Mouse (Mus musculus) lung, postnatal 25 days (tissue): ENCODE measurements around the gene Polr2j.
"Not testable (repeated sequence)": the region's sequence is repeated elsewhere in the genome, so short reads cannot be mapped to it uniquely, and the experiment has no call there.

Source experiments
- DNase-seq: peaks from one replicate; pipeline ENCODE4 v3.0.0; 2022; ENCODE audit warnings: low spot score

Gene Polr2j

DNA sequence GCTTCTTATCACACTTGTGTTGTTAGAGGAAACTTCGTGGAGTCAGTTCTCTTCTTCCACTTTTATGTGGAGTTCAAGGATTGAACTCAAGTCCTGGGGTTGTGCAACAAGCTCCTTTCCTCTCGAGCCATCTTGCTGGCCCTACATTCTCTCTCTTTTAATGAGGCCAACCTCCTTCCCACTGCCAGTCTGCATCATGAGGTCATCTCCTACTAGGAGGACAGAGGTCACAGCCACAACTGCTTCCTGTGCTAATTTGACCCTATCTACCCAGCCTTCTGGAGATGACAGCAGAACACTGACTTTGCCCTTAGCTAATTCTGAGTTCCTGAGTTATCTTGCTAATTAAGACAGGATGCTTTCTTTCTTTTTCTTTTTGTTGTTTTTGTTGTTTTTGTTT, 7.9 kb upstream of the Polr2j start:
- no peak for DNase-seq

DNA sequence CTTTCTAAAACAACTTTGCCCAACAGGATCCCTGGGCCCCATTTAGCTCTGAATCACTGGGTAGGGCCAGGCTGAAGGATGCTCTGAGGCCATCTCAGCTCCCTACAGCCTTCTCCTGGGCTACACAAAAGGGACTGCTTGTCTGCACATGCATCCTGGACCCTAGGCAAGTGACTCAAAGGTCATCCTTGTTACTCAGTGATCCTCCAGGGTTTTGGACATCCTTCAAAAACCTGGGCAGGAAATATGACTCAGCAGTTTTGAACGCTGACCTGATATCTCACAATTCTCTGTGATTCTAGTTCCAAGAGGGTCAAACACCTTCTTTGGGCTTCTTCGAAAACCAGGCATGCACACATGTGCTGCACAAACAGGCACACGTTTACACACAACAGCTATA, 7.4 kb upstream of the Polr2j start:
- no peak for DNase-seq

DNA sequence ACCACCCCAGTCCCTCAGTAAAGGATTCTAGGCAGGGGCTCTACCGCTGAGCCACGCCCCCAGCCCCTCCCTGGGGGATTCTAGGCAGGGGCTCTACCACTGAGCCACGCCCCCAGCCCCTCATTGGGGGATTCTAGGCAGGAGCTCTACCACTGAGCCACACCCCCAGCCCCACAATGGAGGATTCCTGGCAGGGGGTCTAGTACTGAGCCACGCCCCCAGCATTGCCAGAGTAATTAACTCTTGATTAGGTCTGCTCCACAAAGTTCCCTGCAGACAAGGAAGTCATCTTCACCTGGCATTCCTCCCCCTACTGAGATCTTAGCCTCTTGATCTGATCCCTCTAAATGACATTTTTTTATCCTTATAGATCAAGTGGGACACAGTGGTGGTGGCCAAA, 2.9 kb upstream of the Polr2j start:
- not testable (repeated sequence) for DNase-seq

DNA sequence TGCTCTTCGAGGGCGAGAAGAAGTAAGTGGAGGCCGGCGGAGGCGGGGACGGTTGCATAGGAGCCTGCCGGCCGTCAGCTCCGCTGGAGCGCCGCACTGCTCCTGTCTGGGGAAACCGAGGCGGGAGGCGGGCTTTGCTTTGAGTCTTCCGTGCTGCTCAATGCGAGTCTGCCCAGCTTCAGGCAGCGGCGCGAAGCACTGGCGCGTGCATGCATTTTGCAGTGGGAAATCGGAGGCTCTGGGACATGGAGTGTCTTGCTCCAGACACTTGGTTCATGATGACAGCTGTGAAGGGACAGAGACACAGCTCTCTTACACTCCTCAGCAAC, 317 bp downstream of the Polr2j start:
- DNase-seq: no peak

DNA sequence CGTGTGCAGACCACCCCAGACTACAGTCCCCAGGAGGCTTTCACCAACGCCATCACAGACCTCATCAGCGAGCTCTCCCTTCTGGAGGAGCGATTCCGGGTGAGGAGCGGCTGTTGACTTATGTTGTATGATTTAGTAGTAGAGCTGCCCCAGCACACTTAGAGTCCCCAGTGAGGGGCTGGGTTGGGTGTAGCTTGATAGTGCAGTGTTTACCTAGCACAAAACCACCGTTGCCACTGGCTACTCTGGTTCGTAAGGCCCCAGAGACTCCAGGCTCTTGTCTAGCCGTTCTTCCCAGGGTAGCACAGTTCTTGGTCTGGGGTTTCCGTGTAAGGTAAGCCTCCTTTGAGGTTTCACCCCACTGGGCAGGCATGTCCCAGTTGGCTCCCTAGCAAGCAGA, 5.7 kb downstream of the Polr2j start:
- no peak for DNase-seq

DNA sequence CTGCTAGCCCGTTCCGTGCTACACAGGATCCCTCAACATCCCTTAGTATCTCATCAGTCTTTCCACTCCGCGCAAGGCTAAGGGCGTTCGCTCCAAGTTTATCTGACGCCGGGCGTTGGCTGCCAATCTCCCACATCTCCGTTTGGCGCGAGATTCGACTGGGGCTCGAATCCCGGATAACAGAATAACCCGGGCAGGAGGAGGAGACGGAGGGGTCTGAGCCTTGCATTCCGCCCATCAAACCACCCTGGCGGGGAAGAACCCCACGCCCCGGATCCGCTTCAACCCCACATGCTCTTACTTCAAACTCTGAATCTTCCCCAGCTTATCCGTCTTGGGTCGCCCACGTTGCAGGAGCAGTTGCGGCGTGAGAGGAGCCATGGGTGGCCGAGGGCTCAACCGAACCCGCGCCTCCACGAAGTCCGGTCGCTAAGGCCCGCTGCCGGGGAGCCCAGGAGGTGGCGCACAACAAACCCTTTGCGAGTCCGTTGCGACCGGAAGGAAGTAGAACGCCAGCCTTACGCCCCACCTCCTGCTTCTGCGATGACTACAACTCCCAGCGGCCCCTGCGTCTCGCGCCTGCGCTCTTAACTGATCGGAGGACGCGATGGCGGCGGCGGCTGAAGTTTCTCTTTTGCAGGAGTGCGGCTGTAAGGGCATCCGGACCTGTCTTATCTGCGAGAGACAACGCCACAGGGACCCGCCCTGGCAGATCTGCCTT, 19.3 kb downstream of the Polr2j start, which contains the start of the genes Lrwd1 and Alkbh4:
Gene Lrwd1 (minus strand): TSS at position 504 of the 721 bp plus-strand sequence.
Gene Alkbh4 (plus strand): TSS at position 576 of the 721 bp plus-strand sequence.
- peak; percentile 98 for DNase-seq

DNA sequence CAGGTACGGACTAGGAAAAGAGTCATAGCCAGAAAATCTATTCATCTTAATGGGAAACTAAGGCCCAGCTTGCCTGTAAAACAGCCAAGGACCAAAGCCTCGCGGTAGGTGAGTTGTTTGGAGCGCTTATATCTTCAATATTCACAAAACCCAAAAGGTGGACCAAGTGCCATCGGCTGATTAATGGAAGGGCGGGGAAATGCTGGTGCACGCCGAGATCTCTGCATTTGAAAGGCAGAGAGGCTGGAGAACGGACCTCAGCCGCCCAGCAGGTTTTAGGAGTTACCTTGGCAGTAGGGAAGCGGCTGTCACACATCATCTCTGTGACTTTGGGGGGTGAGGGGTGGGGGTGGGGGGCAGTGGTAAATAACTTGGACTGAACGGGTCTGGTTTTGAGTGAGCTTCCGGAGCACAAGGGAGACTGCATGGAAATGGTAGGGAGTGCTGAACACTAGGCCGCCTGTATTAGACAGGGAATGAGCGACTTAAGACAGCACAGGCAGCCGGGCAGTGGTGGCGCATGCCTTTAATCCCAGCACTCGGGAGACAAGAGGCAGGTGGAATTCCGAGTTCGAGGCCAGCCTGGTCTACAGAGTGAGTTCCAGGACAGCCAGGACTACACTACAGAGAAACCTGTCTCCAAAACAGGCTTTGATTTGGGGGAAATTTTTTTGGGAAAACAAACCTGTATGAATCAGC, 20.0 kb downstream of the Polr2j start:
- no peak for DNase-seq

DNA sequence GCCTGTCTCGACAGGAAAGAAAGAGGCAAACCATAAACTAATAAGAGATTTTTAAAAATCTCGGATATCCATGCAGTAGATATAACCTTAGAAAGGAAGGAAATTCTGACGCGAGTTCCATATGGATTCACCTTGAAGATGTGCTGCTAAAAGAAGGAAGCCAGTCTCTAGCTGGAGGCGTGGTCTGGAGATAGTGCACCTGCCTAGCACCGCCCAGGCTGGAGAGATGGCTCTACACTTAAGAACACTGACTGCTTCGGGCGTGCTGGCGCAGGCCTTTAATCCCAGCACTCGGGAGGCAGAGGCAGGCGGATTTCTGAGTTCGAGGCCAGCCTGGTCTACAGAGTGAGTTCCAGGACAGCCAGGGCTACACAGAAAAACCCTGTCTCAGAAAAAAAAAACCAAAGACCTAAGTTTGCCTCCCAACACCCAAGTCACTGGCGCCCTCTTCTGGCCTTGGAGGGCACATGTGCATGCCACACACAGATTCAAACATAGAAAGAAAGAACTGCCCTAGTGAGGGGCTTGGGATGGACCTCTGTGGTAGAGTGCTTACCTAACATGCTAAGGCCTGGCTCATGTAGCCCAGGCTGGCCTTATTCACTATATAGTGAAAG, 21.3 kb downstream of the Polr2j start:
- peak; percentile 42 for DNase-seq

DNA sequence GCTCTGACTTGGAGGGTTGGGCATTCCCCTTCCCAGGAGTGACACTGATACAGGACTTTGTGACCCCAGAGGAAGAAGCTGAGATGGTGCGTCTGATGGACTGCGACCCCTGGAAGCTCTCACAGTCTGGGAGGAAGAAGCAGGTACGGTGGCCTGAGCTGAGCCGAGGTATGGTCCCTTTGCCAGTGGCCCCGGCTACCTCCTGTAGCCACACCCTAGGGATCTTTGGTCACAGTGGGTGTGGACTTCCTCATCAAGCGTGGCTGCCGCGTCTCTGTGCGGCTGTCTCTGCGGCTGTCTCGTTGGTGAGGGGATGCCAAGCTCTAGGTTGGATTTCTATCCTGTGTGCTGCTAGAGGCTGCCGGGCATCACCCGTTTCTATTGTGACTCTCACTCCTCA, 23.0 kb downstream of the Polr2j start:
- DNase-seq: no peak

DNA sequence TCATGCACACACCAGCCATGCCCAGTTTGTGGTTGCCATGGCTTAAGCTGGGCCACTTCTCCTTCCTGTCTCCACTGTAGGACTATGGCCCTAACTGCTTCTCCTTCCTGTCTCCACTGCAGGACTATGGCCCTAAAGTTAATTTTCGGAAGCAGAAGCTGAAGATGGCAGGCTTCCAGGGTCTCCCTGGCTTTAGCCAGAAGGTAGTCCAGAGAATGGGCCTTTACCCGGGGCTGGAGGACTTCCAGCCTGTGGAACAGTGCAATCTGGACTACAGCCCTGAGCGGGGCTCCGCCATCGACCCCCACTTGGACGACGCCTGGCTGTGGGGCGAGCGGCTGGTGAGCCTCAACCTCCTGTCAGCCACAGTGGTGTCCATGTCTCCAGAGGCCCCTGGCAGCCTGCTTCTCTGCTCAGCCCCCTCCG, 23.6 kb downstream of the Polr2j start:
- DNase-seq: no peak

DNA sequence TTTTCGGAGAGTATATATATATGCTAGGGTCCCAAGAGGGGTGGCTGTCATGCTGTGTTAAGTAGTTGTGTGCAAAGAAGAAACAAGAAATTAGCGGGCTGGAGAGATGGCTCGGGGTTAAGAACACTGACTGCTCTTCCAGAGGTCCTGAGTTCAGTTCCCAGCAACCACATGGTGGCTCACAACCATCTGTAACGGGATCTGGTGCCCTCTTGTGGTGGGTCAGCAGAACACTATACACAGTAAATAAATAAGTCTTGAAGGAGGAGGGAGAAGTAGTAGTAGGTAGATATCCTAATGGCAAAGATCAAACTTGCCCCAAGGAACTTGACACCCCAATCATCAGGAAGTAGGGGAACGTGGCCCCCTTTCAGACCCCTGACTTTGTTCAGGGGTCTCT, 26.3 kb downstream of the Polr2j start:
- no peak for DNase-seq

DNA sequence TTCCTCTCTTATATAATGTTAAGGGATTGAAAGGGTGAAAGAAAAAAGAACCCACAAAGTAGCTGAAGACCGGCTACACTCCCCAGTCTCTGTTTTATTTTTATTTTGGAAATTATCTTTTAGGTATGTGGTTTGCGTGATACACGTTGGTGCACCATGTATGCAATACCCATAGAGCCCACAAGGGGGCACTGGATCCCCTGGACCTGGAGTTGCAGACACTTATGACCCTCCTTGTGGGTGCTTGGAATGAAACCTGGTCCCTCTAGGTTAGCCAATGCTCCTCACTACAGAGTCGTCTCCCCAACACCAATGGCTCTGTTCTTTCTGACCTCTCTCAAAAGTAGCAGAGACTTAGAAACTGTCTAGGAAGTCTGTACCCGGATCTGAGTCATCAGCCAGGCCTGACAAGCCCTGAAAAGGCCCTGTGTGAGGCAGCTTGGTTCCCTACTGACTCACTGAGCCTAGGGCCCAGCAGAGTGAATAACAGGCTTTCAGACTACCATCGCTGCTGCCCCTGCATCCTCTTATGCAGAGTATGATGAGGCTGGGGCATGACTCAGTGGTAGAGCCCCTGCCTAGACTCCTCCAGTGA, 26.8 kb downstream of the Polr2j start:
- DNase-seq: no peak

DNA sequence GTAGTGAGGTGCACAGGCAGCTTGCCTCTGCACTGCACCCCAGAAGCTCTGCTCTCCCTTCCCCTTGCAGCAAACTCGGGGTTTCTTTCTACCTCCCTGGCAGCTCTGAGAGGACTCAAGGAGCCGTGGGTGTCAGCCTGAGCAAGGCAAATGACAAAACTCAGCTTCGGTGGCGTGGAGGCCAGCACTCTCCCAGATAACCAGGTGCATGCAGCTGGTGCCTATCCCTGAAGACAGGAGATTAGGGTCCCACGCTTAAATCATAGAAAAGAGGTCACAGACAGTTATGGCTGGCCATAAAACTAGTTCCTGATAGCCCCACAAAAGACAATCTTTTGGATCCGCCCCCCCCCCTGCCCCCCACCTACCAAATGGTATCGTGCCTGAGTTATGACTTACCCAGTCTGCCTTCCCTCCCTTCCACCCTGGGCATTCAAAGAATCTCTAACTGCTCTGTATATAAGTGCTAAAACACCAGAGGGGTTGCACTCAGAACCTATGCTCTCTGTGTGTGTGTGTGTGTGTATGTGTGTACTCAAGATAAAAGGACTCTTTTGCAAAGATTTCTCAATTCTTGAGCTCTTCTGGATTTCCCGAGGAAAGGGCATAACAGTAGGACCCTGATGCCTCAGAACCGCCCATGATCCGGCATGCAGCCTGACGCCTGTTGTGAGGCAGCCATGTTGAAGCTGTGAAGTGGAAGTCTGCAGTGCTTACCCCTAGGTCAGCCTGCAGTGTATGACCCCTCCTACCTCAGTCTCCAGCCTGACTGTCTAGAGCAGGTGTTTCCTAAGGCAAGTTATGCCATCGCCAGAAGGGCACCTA, 28.4 kb downstream of the Polr2j start:
- no peak for DNase-seq

DNA sequence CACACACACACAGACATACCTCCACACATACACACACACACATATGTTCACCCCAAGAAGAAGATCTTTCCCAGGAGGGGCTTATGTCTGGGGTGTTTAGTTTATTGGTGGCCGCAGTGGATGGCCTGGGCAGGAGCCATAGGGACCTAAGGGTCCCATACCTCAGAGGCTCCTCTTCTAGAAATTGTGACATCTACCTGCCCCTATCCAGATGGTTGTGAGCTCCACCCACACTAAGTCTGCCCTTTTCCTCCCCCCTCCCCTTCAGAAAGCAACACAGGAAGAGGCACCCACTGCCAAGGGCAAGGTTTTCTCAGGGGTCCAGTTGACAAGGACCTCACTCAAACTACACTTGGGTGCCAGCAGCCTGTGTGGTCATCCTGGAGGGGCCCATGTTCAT, 30.5 kb downstream of the Polr2j start:
- DNase-seq: peak; percentile 54

DNA sequence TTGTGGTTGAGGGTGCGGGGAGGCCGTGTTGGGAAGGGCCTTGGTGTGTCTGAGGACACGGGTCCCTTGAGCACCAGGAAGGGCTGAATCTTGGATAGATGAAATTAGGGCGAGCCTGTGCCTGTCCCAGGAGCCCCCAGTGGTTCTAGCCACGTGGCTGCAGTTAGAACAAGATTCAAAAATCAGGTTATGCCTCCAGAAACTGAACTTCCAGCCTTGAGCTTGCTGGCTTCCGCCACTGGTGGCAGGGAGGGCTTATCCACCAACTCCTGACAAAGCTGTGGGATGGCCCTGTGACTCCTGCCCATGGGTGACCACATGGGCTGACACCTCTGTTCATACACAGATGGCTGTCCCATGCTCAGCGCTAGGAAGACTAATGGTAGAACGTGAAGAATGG, 31.3 kb downstream of the Polr2j start:
- no peak for DNase-seq

DNA sequence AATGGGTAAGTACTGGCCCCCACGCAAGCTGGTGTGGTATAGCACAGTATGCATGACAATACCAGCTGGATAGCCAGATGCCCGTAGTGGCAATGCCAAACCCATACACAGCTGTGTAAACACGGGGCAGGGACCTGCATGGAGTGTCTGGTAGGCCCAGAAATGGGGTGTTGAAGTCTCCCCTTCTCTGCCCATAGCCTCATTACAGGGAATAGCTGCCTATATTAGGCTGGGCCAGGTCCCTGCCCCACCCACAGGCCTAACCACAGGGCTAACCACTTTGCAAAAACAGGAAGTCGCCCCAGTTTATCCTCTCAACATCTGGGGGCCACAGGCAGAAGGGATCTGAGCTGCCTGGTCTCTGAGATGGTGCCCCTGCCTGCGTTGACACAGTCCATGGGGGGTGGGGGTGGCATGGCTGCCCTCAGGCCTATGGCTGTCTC, 32.7 kb downstream of the Polr2j start:
- DNase-seq: not testable (repeated sequence)

DNA sequence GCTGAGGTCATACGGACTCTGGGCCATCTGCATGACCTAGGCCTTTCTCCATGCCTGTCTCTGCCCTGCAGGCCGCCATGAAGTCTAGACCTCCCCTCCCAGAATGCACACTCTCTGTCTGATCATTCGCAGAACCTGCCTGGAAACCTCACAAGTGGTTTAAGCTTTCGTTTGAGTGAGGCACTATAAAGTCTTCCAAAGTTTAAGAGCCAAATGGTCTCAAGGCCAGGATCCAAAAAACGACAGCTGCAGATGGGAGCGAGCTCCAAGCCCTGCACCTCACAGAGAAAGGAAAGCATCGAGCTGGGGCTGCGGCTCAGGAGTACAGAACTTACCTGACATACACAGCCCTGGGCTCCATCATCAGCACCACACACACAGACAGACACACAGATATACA, 35.9 kb downstream of the Polr2j start:
- no peak for DNase-seq

DNA sequence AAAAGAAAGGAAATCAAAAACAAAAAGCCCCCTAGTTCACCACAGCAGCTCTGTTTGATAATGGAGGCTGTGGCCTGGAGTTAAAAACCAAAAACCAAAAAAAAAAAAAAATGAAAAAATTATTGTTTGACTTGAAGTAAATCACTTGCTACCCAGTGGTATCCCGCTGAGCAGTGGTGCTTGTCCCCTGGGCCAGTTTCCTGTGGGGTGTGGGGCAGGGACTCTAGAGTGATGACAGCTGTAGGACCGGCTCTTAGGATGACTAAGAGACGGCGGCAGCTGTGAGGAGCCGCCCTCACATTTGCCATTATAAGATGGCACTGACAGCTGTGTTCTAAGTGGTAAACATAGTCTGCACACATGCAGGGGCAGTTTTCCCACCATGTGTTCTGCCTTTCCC, 39.0 kb downstream of the Polr2j start:
- DNase-seq: no peak

DNA sequence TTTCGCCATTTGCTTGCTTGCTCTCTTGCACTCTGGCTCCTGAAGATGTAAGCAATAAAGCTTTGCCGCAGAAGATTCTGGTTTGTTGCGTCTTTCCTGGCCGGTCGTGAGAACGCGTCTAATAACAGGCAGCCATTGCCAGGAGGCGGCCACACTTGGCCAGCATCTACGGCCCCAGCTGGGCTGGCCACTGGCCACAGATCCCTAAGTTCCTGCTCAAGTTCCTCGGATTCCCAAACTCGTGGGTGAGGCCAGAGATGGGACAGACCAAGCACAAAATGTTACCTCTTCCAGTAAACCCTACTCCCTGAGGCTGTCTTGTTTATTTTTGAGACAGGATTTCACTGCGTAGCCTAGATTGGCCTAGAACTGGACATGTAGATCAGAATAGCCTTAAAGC, 43.7 kb downstream of the Polr2j start:
- DNase-seq: peak; percentile 56

DNA sequence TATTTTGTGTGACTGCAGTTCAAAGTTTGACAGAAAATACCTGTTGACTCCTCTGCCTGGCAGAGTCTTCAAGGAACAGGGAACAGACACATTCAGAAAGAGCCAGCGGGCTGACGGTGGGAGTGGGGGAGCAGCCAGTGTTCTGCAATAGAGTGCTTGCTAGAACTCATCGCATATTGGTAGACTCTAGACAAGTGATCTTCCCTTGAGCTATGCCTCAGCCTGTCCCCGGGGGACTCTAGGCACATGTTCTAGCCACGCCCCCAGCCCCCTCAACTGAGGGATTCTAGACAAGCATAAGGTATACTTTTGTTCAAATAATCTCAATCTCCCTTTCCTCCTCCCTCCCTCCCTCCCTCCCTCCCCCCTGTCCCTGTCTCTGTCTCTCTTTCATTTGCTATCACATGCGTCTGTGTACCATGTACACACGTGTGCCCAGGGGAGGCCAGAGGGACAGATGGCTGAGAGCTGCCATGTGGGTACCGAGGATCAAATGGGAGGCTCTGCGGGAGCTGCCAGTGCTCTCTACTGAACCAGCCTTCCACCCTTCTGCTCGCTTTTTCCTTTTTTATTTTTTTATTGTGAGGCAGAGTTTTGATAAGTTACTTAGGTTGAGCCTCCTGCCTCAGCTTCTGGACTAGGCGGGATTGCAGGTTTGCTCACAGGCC, 47.5 kb downstream of the Polr2j start:
- no peak for DNase-seq

DNA sequence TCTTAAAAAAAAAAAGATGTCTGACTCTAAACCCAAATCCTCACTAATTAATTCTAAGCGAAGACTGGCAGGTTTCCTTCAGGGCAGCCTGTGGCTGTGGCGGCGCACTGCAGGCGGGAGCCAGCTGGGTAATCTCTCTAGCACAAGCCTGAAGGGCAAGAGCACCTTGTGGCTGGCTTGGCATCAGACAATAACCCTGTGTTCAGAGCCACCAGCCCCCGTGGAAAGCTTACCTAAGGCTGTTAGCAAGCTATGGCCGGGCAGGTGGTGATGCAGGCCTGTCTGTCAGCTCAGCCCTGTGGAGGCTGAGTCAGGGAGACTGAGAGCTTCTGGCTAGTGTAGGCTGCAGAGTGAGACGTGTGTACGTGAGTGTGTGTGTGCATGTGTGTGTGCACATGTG, 48.8 kb downstream of the Polr2j start:
- DNase-seq: no peak
